Comparison of ENCODE assay signal across 8 mouse cellular contexts in the genomic region with DNA sequence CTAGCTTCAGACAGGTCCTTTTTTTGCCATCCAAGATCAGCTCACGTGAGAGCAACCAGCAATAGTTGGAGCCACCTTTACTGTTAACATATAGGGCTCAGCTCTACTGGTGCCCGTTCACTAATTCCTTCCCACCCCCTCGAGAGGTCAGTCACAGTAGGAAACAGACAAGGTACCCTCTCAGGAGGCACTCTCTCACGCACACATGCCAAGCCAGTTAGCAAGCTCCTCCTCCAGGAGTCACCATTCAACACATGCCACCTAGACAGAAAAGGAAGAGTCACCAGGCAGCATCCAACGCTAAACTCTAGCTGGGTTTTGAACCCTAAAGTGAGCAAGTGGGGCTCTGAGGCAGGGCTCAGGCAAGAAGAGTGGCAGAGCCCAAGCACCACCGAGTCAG. TPM values are rescaled to one million over a fixed set of nuclear protein-coding genes. Genes with fewer than 3 reads are reported as not detected.
DNase-seq lines count a peak whose midpoint lies in the region; ATAC-seq and TF ChIP-seq lines count a peak whose summit lies in the region.

No protein-coding gene starts in this region.

- H3K4me3 ChIP-seq in heart, postnatal 0 days (ENCODE audit: low read depth, low read length) = peak overlapping the region; percentile 93; the same call in 1 of the 2 replicates
- H3K4me3 ChIP-seq in embryonic facial prominence, embryonic 12.5 days = peak overlapping the region; percentile 97
- peak overlapping the region; percentile 75 for H3K4me3 ChIP-seq in midbrain, embryonic 16.5 days (ENCODE audit: low read depth, low read length)

- H3K4me2 ChIP-seq in heart, postnatal 0 days (ENCODE audit: low read depth, low read length) = peak overlapping the region; percentile 72
- H3K4me2 ChIP-seq in embryonic facial prominence, embryonic 12.5 days (replicated peaks) = peak overlapping the region; percentile 94
- peak overlapping the region; percentile 99 for H3K4me2 ChIP-seq in midbrain, embryonic 16.5 days (ENCODE audit: low read length)

- no peak overlapping the region for H3K27ac ChIP-seq in heart, postnatal 0 days (ENCODE audit: low read depth)
- no peak overlapping the region for H3K27ac ChIP-seq in embryonic facial prominence, embryonic 12.5 days
- no peak overlapping the region for H3K27ac ChIP-seq in midbrain, embryonic 16.5 days (ENCODE audit: low read length)

- H3K27me3 ChIP-seq in heart, postnatal 0 days (ENCODE audit: control insufficient read depth, insufficient read depth, low read length) = no peaks in the 10 kb centered on the region
- H3K27me3 ChIP-seq in embryonic facial prominence, embryonic 12.5 days = no peaks in the 10 kb centered on the region
- H3K27me3 ChIP-seq in midbrain, embryonic 16.5 days (ENCODE audit: control insufficient read depth, insufficient read depth, low read depth, low read length) = no peaks in the 10 kb centered on the region

- H3K9ac ChIP-seq in heart, postnatal 0 days (replicated peaks; ENCODE audit: low read depth, low read length) = peak overlapping the region; percentile 86; the same call in 1 of the 2 replicates
- peak overlapping the region; percentile 6; the same call in 1 of the 2 replicates for H3K9ac ChIP-seq in embryonic facial prominence, embryonic 12.5 days
- 0 out of 2 replicates have a peak overlapping the region, but pooled peaks have one; percentile 81 for H3K9ac ChIP-seq in midbrain, embryonic 16.5 days (ENCODE audit: low read depth, low read length)

- no peak for TF ChIP-seq CTCF in heart, postnatal 0 days (IDR thresholded peaks at IDR 0.05; ENCODE audit: low read depth)

- H3K9me3 ChIP-seq in heart, postnatal 0 days (replicated peaks; ENCODE audit: control insufficient read depth, low read length) = no peaks in the 10 kb centered on the region
- H3K9me3 ChIP-seq in embryonic facial prominence, embryonic 12.5 days = no peaks in the 10 kb centered on the region
- H3K9me3 ChIP-seq in midbrain, embryonic 16.5 days (replicated peaks; ENCODE audit: control insufficient read depth, low read length, poor library complexity, severe bottlenecking) = no peaks in the 10 kb centered on the region

- TF ChIP-seq EP300 in heart, postnatal 0 days (IDR thresholded peaks at IDR 0.05; ENCODE audit: low read depth) = no peak

- no peak for DNase-seq in heart, postnatal 0 days (ENCODE audit: low spot score)
- no peak for DNase-seq in heart, adult 9 months (ENCODE audit: low spot score in 2 of 2)
- DNase-seq in induced T-regulatory cell, adult 2 months (ENCODE audit: low read depth) = peak; percentile 22
- DNase-seq in urinary bladder, postnatal 4 days (ENCODE audit: low spot score in 2 of 2) = no peak
- DNase-seq in Muller cell, postnatal 12 days (ENCODE audit: inconsistent ontology term) = no peak
- no peak for DNase-seq in layer of hippocampus, adult 9-10 months (ENCODE audit: low spot score)

- ATAC-seq in heart, postnatal 0 days (ENCODE audit: insufficient read depth, low read depth) = no peak
- no peak for ATAC-seq in embryonic facial prominence, embryonic 12.5 days (ENCODE audit: insufficient number of reproducible peaks, insufficient read depth, low FRiP score, low TSS enrichment)
- ATAC-seq in midbrain, embryonic 16.5 days = no peak

- H3K36me3 ChIP-seq in heart, postnatal 0 days (replicated peaks; ENCODE audit: control insufficient read depth, insufficient read depth, low read length) = no peaks in the 10 kb centered on the region
- peaks cover 12% of the 10 kb centered on the region for H3K36me3 ChIP-seq in embryonic facial prominence, embryonic 12.5 days
- no peaks in the 10 kb centered on the region for H3K36me3 ChIP-seq in midbrain, embryonic 16.5 days (ENCODE audit: control insufficient read depth, insufficient read depth, low read length)

- H3K4me1 ChIP-seq in heart, postnatal 0 days (ENCODE audit: control insufficient read depth, insufficient read depth) = peaks cover 44% of the 10 kb centered on the region
- H3K4me1 ChIP-seq in embryonic facial prominence, embryonic 12.5 days = peaks cover 37% of the 10 kb centered on the region
- H3K4me1 ChIP-seq in midbrain, embryonic 16.5 days (ENCODE audit: control insufficient read depth, insufficient read depth, low read length) = peaks cover 41% of the 10 kb centered on the region

- 47% methylated on average over 6 of the region's 6 CpGs for WGBS in heart, postnatal 0 days
- WGBS in embryonic facial prominence, embryonic 12.5 days = 47% methylated on average over 6 of the region's 6 CpGs
- 46% methylated on average over 6 of the region's 6 CpGs for WGBS in midbrain, embryonic 16.5 days

RNA-seq across cellular contexts. Expression of a gene that starts 2.1 kb away (rescaled TPM):
- total RNA-seq in heart, postnatal 0 days (2014; rRNA removed; ENCODE audit: low replicate concordance) = 21.7 and 21.8 TPM in 2 replicates
- polyA plus RNA-seq in heart, postnatal 0 days (2015; fragmentation: Nextera tagmentation; extraction: Ambion mirVana) = 34.2 and 34.3 TPM in 2 replicates
- 124 TPM in 2 replicates for polyA plus RNA-seq in embryonic facial prominence, embryonic 12.5 days (2016; fragmentation: Nextera tagmentation; extraction: Ambion mirVana)
- 67.9 and 70.2 TPM in 2 replicates for polyA plus RNA-seq in midbrain, embryonic 16.5 days (2015; fragmentation: Nextera tagmentation; extraction: Ambion mirVana)

RNA-seq across cellular contexts. Expression of a gene that starts 3.0 kb away (rescaled TPM):
- 6.5 and 10.6 TPM in 2 replicates for total RNA-seq in heart, postnatal 0 days (2014; rRNA removed; ENCODE audit: low replicate concordance)
- polyA plus RNA-seq in heart, postnatal 0 days (2015; fragmentation: Nextera tagmentation; extraction: Ambion mirVana) = 1.6 and 1.9 TPM in 2 replicates
- polyA plus RNA-seq in embryonic facial prominence, embryonic 12.5 days (2016; fragmentation: Nextera tagmentation; extraction: Ambion mirVana) = 6.2 and 6.6 TPM in 2 replicates
- 5.4 and 6.3 TPM in 2 replicates for polyA plus RNA-seq in midbrain, embryonic 16.5 days (2015; fragmentation: Nextera tagmentation; extraction: Ambion mirVana)

Comparison
In these comparisons a context has a peak if more than half of its experiments do, and no peak if none do; other contexts are left out.
1. H3K9ac ChIP-seq: peak in every context shown above with its lines; median percentile 86 in heart, postnatal 0 days; 81 in midbrain, embryonic 16.5 days; 6 in embryonic facial prominence, embryonic 12.5 days.